Mouse (Mus musculus): ENCODE measurements at regions not wholly inside any gene's neighbourhood (a gene's known extent, or its start where the extent isn't known, plus 50 kb on each side); places are given as distances from the start of the nearest gene placed in this dataset.

GRCm38 (mm10) chr13:112168468-112168867 is 119.8 kb upstream of the Ankrd55 start:
- no peak for DNase-seq (ENCODE audit: low read depth, low spot score)

GRCm38 (mm10) chr13:112170872-112171271 is 117.4 kb upstream of the Ankrd55 start:
- no peak for DNase-seq (ENCODE audit: low read depth, low spot score)

GRCm38 (mm10) chr13:112171940-112172715 is 116.1 kb upstream of the Ankrd55 start:
- DNase-seq (ENCODE audit: low read depth, low spot score) = no peak

- DNase-seq (ENCODE audit: low read depth, low spot score) = no peak
Observed at GRCm38 (mm10) chr13:112173973-112174372, 114.3 kb upstream of the Ankrd55 start.

- no peak for DNase-seq (ENCODE audit: low read depth, low spot score)
Observed at GRCm38 (mm10) chr13:112178031-112178430, 110.2 kb upstream of the Ankrd55 start.

GRCm38 (mm10) chr13:112183996-112184395 is 104.3 kb upstream of the Ankrd55 start:
- no peak for DNase-seq (ENCODE audit: low read depth, low spot score)

GRCm38 (mm10) chr13:112185116-112185515 is 103.1 kb upstream of the Ankrd55 start:
- no peak for DNase-seq (ENCODE audit: low read depth, low spot score)

- DNase-seq (ENCODE audit: low read depth, low spot score) = no peak
Observed at GRCm38 (mm10) chr13:112187226-112187625, 101.0 kb upstream of the Ankrd55 start.

- no peak for DNase-seq (ENCODE audit: low read depth, low spot score)
Observed at GRCm38 (mm10) chr13:112188313-112188712, 99.9 kb upstream of the Ankrd55 start.

- DNase-seq (ENCODE audit: low read depth, low spot score) = no peak
Observed at GRCm38 (mm10) chr13:112188741-112189476, 99.3 kb upstream of the Ankrd55 start.

- DNase-seq (ENCODE audit: low read depth, low spot score) = no peak
Observed at GRCm38 (mm10) chr13:112189605-112190004, 98.6 kb upstream of the Ankrd55 start.

GRCm38 (mm10) chr13:112192192-112192905 is 95.9 kb upstream of the Ankrd55 start:
- DNase-seq (ENCODE audit: low read depth, low spot score) = no peak

- DNase-seq (ENCODE audit: low read depth, low spot score) = no peak
Observed at GRCm38 (mm10) chr13:112193676-112194075, 94.6 kb upstream of the Ankrd55 start.

GRCm38 (mm10) chr13:112194991-112195390 is 93.3 kb upstream of the Ankrd55 start:
- no peak for DNase-seq (ENCODE audit: low read depth, low spot score)

- DNase-seq (ENCODE audit: low read depth, low spot score) = peak; percentile 27
Observed at GRCm38 (mm10) chr13:112196789-112197188, 91.5 kb upstream of the Ankrd55 start.

GRCm38 (mm10) chr13:112203721-112204120 is 84.5 kb upstream of the Ankrd55 start:
- DNase-seq (ENCODE audit: low read depth, low spot score) = no peak

GRCm38 (mm10) chr13:112204204-112204603 is 84.0 kb upstream of the Ankrd55 start:
- no peak for DNase-seq (ENCODE audit: low read depth, low spot score)

GRCm38 (mm10) chr13:112204813-112205212 is 83.4 kb upstream of the Ankrd55 start:
- peak; percentile 38 for DNase-seq (ENCODE audit: low read depth, low spot score)

- no peak for DNase-seq (ENCODE audit: low read depth, low spot score)
Observed at GRCm38 (mm10) chr13:112207617-112208235, 80.5 kb upstream of the Ankrd55 start.

GRCm38 (mm10) chr13:112211841-112212240 is 76.4 kb upstream of the Ankrd55 start:
- no peak for DNase-seq (ENCODE audit: low read depth, low spot score)

GRCm38 (mm10) chr13:112212391-112212790 is 75.9 kb upstream of the Ankrd55 start:
- no peak for DNase-seq (ENCODE audit: low read depth, low spot score)

- DNase-seq (ENCODE audit: low read depth, low spot score) = no peak
Observed at GRCm38 (mm10) chr13:112213652-112214081, 74.6 kb upstream of the Ankrd55 start.

All from forelimb bud, embryonic 11.5 days (tissue).